Mouse (Mus musculus) C2C12 (cell line): ENCODE results near the gene Zc3h18.

Experiments used
- CTCF ChIP-seq: IDR thresholded peaks from one replicate; pipeline ENCODE4 v1.5.1; 2011; ENCODE audit not compliant: control insufficient read depth, insufficient read depth, insufficient read length
- FOSL1 ChIP-seq: IDR thresholded peaks from one replicate; pipeline ENCODE4 v1.8.0; 2011; ENCODE audit warnings: mild to moderate bottlenecking, low read length; ENCODE audit not compliant: poor library complexity, insufficient read depth, severe bottlenecking
- MYOD1 ChIP-seq: IDR thresholded peaks from one replicate; pipeline ENCODE4 v1.6.1; 2011; ENCODE audit warnings: low read depth; ENCODE audit not compliant: control insufficient read depth, insufficient read length

DNA sequence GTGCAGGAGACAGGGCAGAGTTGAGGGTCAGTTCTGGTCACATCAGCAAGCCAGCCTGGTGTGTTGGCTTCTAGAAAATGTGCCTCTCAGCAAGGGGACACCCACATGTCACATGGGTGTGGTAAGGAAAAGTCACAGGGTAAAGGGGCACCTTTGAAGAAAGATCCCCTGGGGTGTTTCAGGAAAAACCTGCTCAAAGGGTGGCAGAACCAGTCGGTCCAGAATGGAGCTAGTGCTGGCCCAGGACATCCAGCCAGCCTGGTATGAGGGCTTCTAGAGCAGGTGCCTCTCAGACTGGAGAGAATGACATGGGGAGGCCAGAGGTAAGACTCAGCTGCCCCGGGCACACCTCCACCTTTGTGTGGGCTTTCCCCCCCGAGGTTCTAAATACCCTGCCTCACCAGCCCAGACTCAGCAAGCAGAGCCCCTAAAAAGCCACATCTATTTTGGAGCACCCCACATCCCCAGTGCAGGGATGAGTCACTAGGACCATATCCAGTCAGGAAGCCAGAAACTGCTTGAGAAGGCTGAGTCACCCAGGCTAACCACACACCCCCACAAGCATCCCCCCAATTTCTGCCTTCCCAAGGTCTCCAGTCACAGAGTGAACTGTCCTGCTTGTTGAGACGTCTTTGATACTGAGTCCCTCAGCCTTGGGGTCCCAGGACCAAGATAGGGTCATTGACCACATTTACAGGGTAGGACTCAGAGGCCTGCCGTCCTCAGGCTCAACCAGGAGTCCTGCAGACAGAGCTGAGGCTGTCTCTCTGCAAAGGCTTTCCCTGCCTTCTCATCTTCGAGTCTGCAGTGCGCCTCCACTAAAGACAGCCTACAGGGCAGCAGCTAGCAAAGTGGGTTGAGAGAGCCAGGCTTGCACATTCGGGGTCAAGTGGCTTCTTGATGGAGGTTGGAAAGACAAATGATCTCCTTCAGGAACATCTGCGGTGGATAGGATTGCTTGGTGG, 20.5 kb upstream of the Zc3h18 start:
- no peak for TF ChIP-seq CTCF
- no peak for TF ChIP-seq MYOD1
- TF ChIP-seq FOSL1, result peak; percentile 83
